Mouse (Mus musculus) retina, embryonic 14.5 days (tissue): Measurements from ENCODE around the gene Strn.
A peak's percentile ranks its signal among the peaks of the same experiment; 100 is the strongest.

Experiments used
- DNase-seq: peaks from one replicate; pipeline ENCODE4 v3.0.0-alpha.2; 2015; ENCODE audit warnings: low spot score

The Strn gene

DNA sequence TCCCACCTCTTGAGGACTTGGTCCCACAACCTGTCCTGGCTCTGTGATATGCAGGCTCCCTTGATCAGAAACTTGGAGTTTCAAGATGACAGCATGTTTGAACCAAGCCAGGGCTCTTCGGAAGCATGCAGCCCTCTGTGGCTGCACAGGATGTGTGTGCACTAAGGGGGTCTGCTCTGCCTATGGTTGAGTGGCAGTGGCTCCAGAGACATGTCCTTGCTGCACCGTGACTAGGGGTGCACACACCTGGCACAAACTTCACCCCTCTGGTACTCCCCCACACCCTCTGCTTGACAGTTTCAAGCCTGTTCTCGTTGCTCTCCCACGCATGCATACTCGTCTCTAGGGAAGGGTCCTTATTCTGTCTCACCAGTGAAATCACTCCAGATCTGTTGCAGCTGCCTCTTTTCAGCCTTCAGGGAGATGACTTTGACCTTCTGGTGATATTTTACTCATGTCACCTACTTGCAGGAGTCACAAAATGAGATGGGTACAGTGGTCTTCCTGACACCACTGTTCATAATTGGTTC, 118.8 kb downstream of the Strn start:
- DNase-seq: no peak

DNA sequence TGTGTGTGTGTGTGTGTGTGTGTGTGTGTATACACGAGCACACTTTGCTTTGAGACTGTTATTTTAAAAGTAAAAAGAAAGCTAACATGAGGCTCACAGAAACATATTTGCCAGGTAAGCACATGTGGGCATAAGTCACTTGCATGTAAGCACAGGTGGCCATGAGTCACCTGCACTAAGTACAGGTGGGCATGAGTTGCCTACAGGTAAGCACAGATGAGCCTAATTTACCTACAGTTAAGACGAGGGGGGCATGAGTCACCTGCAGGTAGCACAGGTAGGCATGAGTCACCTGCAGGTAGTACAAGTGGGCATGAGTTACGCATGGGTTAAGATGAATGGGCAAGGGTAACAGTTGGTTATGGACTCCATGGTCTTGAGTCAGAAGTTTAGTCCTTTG, 121.9 kb downstream of the Strn start:
- DNase-seq: no peak

DNA sequence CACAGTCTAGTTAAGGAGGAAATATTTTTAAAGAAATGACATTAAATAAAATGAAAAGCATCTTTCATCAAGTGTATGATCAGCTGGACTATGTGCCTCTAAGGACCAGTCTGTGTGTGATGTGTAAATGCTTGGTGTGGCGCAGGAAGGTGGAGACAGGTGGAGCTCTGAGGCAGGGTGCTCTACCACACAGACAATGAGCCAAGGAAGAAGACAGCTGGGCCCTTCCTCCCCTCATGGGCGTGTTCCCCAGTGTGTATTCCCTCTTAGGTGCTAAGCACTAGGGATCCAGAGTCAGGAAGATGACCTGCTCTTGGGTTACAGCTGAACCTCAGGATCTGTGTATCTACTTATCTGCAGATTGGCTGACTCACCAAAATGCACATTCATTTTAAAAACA, 122.5 kb downstream of the Strn start:
- no peak for DNase-seq

DNA sequence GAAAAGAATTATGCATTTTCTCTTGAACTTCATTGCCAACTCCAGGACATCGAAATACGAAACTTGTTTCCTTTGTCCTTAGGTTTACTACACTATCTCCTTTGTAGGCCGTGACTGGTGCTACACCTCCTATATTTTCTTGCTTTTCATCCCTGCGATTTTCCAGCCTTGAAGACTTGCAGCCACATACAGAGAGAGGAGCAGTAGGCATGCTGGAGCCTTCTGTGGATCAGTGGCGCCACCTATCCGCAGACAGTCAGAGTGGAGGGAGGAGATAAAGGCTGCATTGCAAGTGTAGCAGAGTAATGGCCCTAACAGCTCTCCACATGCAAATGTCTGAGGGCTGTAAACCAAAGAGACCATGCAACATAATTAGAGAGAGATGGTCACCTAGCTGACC, 125.9 kb downstream of the Strn start:
- peak; percentile 44 for DNase-seq

DNA sequence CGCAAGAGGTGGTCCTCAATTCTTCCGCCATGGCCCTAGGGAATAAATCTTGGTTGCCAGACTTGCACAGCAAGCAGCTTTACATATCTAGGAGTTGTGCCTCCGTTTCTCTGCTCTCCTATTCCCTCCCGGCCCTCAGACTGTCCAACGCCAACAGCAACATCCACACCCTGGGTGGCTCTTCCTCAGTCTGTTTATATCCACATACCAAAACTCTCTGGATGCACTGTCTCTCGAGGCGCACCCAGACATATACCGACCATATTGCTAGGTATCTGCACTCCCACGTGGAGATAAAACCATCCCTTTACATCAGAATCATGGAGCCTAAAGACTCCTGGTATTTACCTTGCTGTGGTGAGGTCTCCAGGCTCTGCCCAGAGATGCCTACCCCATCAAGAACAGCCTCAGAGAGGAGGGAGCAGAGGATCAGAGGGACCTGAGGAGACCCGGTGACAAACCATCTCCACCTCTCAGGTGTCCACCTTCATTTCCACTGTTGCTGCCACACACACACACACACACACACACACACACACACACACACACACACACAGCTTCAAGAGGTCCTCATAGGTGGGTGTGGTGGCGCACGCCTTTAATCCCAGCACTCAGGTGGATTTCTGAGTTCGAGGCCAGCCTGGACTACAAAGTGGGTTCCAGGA, 127.7 kb downstream of the Strn start:
- DNase-seq: no peak

DNA sequence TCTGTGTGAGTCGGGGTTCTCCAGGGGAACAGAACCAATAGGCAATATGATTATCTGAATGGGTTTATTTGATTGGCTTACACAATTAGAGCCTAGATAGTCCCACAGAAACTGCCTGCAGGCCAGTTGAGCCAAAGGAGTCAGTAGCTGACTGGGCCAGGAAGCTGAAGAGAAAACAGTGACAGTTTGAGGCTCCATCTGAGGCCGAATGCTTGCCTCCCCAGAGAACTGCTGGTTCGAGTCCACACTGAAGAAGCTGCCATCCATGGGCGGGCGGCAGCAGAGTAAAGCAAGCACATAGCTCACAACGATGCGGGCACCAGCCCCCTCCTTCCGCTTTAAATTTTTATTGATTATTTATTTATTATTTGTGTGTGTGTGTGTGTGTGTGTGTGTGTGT, 128.3 kb downstream of the Strn start:
- DNase-seq: no peak

DNA sequence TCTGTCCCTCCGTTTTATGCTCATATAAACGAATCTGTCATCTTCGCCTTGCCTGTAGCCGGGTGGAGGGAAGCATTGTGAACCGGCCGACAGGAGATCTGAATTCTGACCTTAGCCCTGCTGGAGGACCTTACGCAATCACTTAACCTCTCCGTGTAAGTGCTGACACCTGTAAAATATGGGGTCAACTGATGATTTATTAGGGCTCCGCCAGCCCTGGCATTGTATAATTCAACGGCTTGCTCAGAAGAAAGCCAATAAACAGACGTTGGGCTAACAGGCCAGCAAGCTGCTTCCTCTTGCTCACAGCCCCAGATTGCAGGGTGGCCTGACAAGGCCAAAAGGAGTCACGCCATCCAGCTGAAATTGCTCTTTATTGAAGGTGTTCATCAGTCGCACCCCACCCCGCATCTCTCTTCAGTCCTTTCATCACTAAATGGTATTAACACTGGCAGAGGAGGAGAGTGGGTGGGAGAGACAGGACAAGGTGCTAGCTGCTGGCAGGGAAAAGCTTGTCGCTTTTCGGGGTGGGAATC, 128.8 kb downstream of the Strn start:
- DNase-seq: no peak

DNA sequence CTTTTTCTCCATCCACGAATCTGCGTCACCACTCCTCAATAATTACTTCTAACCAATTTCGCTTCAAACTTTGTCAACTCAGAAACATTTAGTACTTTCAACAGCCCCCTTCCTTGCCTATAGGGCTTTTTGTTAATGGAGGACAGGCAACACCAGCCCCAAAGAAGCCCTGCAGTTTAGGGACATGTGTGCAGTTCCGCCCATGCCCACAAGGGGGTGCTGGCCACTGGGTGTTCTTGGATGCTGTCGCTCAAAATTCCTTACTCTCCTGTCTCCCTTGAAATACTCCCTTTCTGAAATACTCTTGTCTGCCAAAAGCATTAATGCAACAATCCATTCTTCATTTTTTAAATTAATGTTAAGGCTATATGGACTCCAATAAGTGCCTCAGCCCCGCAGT, 132.6 kb downstream of the Strn start:
- DNase-seq: peak; percentile 80

DNA sequence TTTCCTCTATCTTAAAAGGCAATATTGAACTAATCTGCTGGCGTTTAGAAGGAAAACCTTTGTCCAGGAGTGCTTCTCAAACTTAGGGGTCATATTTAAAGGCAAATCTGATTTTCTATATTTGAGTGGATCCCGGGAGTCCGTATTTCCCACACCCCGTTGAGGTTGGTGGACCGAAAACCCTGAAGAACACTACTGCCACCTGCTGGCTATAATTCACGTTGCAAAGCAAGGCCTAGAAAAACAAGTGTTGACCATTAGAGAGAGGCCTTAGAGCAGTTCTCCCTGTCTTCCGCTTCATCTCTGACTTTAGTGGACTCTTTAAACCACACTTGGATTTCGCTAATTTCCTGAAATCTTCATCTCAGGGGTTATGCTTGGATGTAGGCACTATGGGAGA, 133.1 kb downstream of the Strn start:
- DNase-seq: peak; percentile 93

DNA sequence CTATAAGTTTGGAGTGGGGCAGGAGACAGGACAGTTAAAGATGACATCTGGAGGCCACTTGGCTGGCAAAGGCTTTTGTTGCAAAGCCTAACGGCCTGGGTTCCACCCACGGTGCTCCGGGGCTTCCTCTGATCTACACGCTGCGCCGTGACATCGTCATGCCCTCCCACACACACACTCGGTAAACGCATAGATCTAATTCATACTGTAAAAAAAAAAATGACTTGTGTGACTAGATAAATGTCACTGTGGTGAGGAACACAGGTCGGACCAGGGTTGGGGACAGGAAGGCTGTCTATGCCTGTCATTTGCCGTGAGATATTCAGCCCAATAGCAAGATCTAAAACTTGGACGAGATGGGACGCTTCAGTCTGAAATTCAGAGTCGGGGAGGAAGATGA, 134.7 kb downstream of the Strn start:
- DNase-seq: no peak

DNA sequence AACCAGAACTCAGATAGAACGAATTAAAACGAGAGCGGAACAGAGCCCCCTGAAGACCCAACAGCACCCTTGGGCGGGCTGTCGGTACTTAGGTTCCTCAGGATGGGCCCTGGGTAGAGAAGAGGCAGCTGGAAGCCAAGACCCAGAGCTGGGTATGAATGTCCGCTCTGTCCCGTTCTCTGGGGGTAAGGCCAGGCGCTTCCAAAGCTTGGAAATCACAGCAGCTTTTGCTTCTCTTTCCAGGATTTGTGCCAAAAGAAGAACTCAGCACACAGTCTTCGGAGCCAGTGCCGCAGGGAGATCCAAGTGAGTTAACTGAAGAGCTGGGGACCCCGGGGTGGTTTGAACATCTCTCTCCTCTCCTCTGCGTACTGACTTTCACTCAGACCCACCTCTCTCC, 135.4 kb downstream of the Strn start:
- no peak for DNase-seq

DNA sequence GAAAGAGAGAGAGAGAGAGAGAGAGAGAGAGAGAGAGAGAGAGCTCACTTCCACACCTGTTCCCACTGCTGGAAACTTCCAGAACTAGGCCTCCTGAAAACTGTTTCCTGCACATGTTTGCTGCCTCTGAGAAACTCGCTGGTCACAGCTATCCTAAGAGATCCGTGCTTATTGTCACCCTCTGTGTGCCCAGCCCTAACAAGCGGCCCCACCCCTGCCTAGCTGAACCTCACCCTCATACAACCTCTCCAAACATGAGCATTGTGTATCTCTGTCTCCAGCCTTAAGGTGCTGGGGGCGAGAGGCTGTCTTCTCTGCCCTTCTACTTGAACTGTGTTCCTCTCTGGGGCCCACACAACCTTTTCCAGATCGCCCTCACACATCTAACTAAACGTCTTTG, 136.0 kb downstream of the Strn start:
- no peak for DNase-seq
